Mouse (Mus musculus): ENCODE data around the gene Gpr180.

The Gpr180 gene

GRCm38 (mm10) chr14:118203031-118203430, 66.1 kb downstream of the Gpr180 start:
- no peak for DNase-seq (ENCODE audit: low read depth, low spot score)

DNA sequence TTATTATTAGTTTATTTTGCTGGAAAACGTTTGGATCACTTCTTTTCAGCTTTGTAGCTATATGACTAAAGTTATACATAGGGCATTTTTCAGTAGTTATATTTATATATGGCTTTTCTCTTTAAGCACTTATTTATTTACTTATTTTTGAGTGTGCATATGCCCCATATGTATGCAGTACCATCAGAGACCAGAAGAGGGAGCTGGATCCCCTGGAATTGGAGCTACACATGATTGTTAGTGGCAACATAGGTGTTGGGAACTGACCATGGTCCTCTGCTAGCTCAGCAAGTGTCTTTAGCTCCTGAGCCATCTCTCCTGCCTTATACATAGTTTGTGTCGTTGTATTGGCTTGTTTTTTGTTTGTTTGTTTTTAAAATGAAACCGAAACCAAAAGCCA, 70.4 kb downstream of the Gpr180 start:
- peak; percentile 30 for DNase-seq (ENCODE audit: low read depth, low spot score)

DNA sequence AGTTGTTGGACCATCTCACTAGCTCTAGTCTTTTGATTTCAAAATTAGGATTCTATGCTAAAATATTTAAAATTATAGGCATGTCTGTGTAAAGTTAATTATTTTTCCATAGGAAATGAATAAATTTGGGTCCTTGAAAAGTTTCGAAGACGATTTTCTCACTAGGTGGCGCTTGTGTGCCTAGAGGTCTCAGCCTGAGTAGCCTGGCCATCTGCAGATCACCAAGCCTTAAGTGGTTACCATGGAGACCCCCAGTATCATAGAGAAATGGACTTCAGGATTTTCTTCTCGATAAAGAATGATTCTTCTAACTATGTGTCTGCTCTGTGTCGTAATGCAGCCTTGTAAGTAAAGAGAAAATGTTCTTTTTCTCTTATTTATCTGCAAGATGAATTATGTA, 72.7 kb downstream of the Gpr180 start:
- peak; percentile 56 for DNase-seq (ENCODE audit: low read depth, low spot score)

GRCm38 (mm10) chr14:118212188-118212804, 75.3 kb downstream of the Gpr180 start:
- DNase-seq (ENCODE audit: low read depth, low spot score) = no peak

Data from mesoderm, embryonic 11.5 days (tissue).